Mouse (Mus musculus): Measurements from ENCODE around the gene Auts2. TPM values are rescaled to one million over a fixed set of nuclear protein-coding genes. Genes with fewer than 3 reads are reported as not detected.

Gene Auts2
- polyA plus RNA-seq, 1 experiment: not detected

- TF ChIP-seq GATA1 (IDR thresholded peaks at IDR 0.05; ENCODE audit: low read length): no peak
Measured at GRCm38 (mm10) chr5:132513206-132513605, 29.9 kb downstream of the Auts2 start.

GRCm38 (mm10) chr5:132509464-132509885, 33.7 kb downstream of the Auts2 start:
- no peak for TF ChIP-seq GATA1 (IDR thresholded peaks at IDR 0.05; ENCODE audit: low read length)

GRCm38 (mm10) chr5:132504893-132505292, 38.3 kb downstream of the Auts2 start:
- TF ChIP-seq GATA1 (IDR thresholded peaks at IDR 0.05; ENCODE audit: low read length): no peak

- TF ChIP-seq GATA1 (IDR thresholded peaks at IDR 0.05; ENCODE audit: low read length): no peak
Measured at GRCm38 (mm10) chr5:132503431-132503830, 39.7 kb downstream of the Auts2 start.

- TF ChIP-seq GATA1 (IDR thresholded peaks at IDR 0.05; ENCODE audit: low read length): no peak
Measured at GRCm38 (mm10) chr5:132502036-132502435, 41.1 kb downstream of the Auts2 start.

GRCm38 (mm10) chr5:132500817-132501231, 42.3 kb downstream of the Auts2 start:
- no peak for TF ChIP-seq GATA1 (IDR thresholded peaks at IDR 0.05; ENCODE audit: low read length)

- TF ChIP-seq GATA1 (IDR thresholded peaks at IDR 0.05; ENCODE audit: low read length): no peak
Measured at GRCm38 (mm10) chr5:132498896-132499295, 44.2 kb downstream of the Auts2 start.

GRCm38 (mm10) chr5:132498045-132498444, 45.1 kb downstream of the Auts2 start:
- no peak for TF ChIP-seq GATA1 (IDR thresholded peaks at IDR 0.05; ENCODE audit: low read length)

GRCm38 (mm10) chr5:132492793-132493192, 50.4 kb downstream of the Auts2 start:
- no peak for TF ChIP-seq GATA1 (IDR thresholded peaks at IDR 0.05; ENCODE audit: low read length)

- no peak for TF ChIP-seq GATA1 (IDR thresholded peaks at IDR 0.05; ENCODE audit: low read length)
Measured at GRCm38 (mm10) chr5:132492040-132492439, 51.1 kb downstream of the Auts2 start.

- no peak for TF ChIP-seq GATA1 (IDR thresholded peaks at IDR 0.05; ENCODE audit: low read length)
Measured at GRCm38 (mm10) chr5:132491508-132491907, 51.6 kb downstream of the Auts2 start.

- no peak for TF ChIP-seq GATA1 (IDR thresholded peaks at IDR 0.05; ENCODE audit: low read length)
Measured at GRCm38 (mm10) chr5:132490326-132490725, 52.8 kb downstream of the Auts2 start.

- TF ChIP-seq GATA1 (IDR thresholded peaks at IDR 0.05; ENCODE audit: low read length): no peak
Measured at GRCm38 (mm10) chr5:132489736-132490313, 53.3 kb downstream of the Auts2 start.

GRCm38 (mm10) chr5:132486831-132487230, 56.3 kb downstream of the Auts2 start:
- TF ChIP-seq GATA1 (IDR thresholded peaks at IDR 0.05; ENCODE audit: low read length): no peak

GRCm38 (mm10) chr5:132485994-132486393, 57.1 kb downstream of the Auts2 start:
- no peak for TF ChIP-seq GATA1 (IDR thresholded peaks at IDR 0.05; ENCODE audit: low read length)

GRCm38 (mm10) chr5:132485448-132485847, 57.7 kb downstream of the Auts2 start:
- no peak for TF ChIP-seq GATA1 (IDR thresholded peaks at IDR 0.05; ENCODE audit: low read length)

GRCm38 (mm10) chr5:132481476-132481875, 61.7 kb downstream of the Auts2 start:
- TF ChIP-seq GATA1 (IDR thresholded peaks at IDR 0.05; ENCODE audit: low read length): no peak

- TF ChIP-seq GATA1 (IDR thresholded peaks at IDR 0.05; ENCODE audit: low read length): no peak
Measured at GRCm38 (mm10) chr5:132480461-132480860, 62.7 kb downstream of the Auts2 start.
